In the genomic region with DNA sequence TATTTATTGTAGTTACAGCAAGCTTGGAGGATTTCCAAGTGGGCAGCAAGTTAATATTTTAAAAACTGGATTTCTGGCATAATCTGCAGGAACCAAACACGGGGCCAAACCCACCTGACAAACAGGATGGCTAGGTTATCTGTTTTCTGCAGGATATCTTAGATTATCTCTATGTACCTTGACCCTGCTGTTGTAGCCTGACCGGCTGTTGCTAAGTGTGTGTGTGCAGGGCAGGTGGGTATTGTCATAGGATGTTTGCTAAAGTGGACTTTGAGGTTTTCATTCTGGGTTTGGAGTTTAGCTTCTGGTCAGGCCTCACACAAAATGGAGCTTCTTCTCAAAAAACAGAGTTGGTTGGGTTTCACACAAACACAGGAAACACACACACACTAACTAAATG, we compare ENCODE assay signal across 25 mouse cellular contexts.
A peak's percentile ranks its signal among the peaks of the same experiment; 100 is the strongest.
DNase-seq lines count a peak whose midpoint lies in the region; ATAC-seq and TF ChIP-seq lines count a peak whose summit lies in the region.
"Had no signal": no experiment of that assay in that cellular context is flagged by ENCODE, and none has a peak within 500 bp of the region (broad histone marks: within the 10 kb centered on the region; RNA-seq: fewer than 3 reads in every experiment).

No protein-coding gene starts in this region.

- no peaks in the 10 kb centered on the region for H3K36me3 ChIP-seq in intestine, embryonic 15.5 days
- H3K36me3 ChIP-seq in intestine, postnatal 0 days (ENCODE audit: control insufficient read depth, insufficient read depth): no peaks in the 10 kb centered on the region
- no peaks in the 10 kb centered on the region for H3K36me3 ChIP-seq in liver, embryonic 12.5 days
- no peaks in the 10 kb centered on the region for H3K36me3 ChIP-seq in liver, embryonic 15.5 days (replicated peaks)
- no peaks in the 10 kb centered on the region for H3K36me3 ChIP-seq in kidney, embryonic 16.5 days (ENCODE audit: insufficient read depth, low read length)
- H3K36me3 ChIP-seq: embryonic facial prominence, embryonic 12.5 days; embryonic facial prominence, embryonic 15.5 days; heart, embryonic 12.5 days; heart, embryonic 15.5 days; hindbrain, embryonic 10.5 days; hindbrain, embryonic 13.5 days had no signal

- no peaks in the 10 kb centered on the region for H3K4me1 ChIP-seq in intestine, embryonic 15.5 days (replicated peaks)
- H3K4me1 ChIP-seq in intestine, postnatal 0 days (replicated peaks; ENCODE audit: control insufficient read depth, insufficient read depth, low read length): no peaks in the 10 kb centered on the region
- no peaks in the 10 kb centered on the region for H3K4me1 ChIP-seq in liver, embryonic 12.5 days
- no peaks in the 10 kb centered on the region for H3K4me1 ChIP-seq in liver, embryonic 15.5 days (replicated peaks)
- no peaks in the 10 kb centered on the region for H3K4me1 ChIP-seq in kidney, embryonic 16.5 days (ENCODE audit: insufficient read depth, low read length)
- H3K4me1 ChIP-seq: embryonic facial prominence, embryonic 12.5 days; embryonic facial prominence, embryonic 15.5 days; heart, embryonic 12.5 days; heart, embryonic 15.5 days; hindbrain, embryonic 10.5 days; hindbrain, embryonic 13.5 days had no signal

- WGBS in intestine, embryonic 15.5 days: 60% methylated on average over 2 of the region's 2 CpGs
- 28% methylated on average over 2 of the region's 2 CpGs for WGBS in intestine, postnatal 0 days
- 50% methylated on average over 2 of the region's 2 CpGs for WGBS in liver, embryonic 12.5 days (ENCODE audit: insufficient replicate concordance)
- WGBS in liver, embryonic 15.5 days (ENCODE audit: insufficient replicate concordance): 45% methylated on average over 2 of the region's 2 CpGs
- WGBS in kidney, embryonic 16.5 days: 75% methylated on average over 2 of the region's 2 CpGs

- H3K9me3 ChIP-seq in intestine, embryonic 15.5 days: no peaks in the 10 kb centered on the region
- no peaks in the 10 kb centered on the region for H3K9me3 ChIP-seq in intestine, postnatal 0 days (ENCODE audit: control insufficient read depth)
- no peaks in the 10 kb centered on the region for H3K9me3 ChIP-seq in liver, embryonic 12.5 days (replicated peaks)
- H3K9me3 ChIP-seq in liver, embryonic 15.5 days (replicated peaks): no peaks in the 10 kb centered on the region
- no peaks in the 10 kb centered on the region for H3K9me3 ChIP-seq in kidney, embryonic 16.5 days (ENCODE audit: low read length)
- H3K9me3 ChIP-seq: embryonic facial prominence, embryonic 12.5 days; embryonic facial prominence, embryonic 15.5 days; heart, embryonic 12.5 days; heart, embryonic 15.5 days; hindbrain, embryonic 10.5 days; hindbrain, embryonic 13.5 days had no signal

- no peak overlapping the region for H3K27ac ChIP-seq in intestine, embryonic 15.5 days
- no peak overlapping the region for H3K27ac ChIP-seq in intestine, postnatal 0 days (ENCODE audit: low read depth, low read length)
- H3K27ac ChIP-seq in liver, embryonic 12.5 days: no peak overlapping the region
- no peak overlapping the region for H3K27ac ChIP-seq in liver, embryonic 15.5 days (replicated peaks)
- no peak overlapping the region for H3K27ac ChIP-seq in kidney, embryonic 16.5 days (ENCODE audit: low read length)
- H3K27ac ChIP-seq: embryonic facial prominence, embryonic 12.5 days; embryonic facial prominence, embryonic 15.5 days; heart, embryonic 15.5 days; hindbrain, embryonic 10.5 days; hindbrain, embryonic 13.5 days had no signal

- no peaks in the 10 kb centered on the region for H3K27me3 ChIP-seq in intestine, embryonic 15.5 days (replicated peaks)
- no peaks in the 10 kb centered on the region for H3K27me3 ChIP-seq in intestine, postnatal 0 days (replicated peaks; ENCODE audit: control insufficient read depth, insufficient read depth, low read length)
- no peaks in the 10 kb centered on the region for H3K27me3 ChIP-seq in liver, embryonic 12.5 days (replicated peaks)
- H3K27me3 ChIP-seq in liver, embryonic 15.5 days: no peaks in the 10 kb centered on the region
- H3K27me3 ChIP-seq in kidney, embryonic 16.5 days (ENCODE audit: insufficient read depth, low read length): no peaks in the 10 kb centered on the region
- H3K27me3 ChIP-seq: embryonic facial prominence, embryonic 12.5 days; embryonic facial prominence, embryonic 15.5 days; heart, embryonic 12.5 days; heart, embryonic 15.5 days; hindbrain, embryonic 13.5 days had no signal

- no peak for TF ChIP-seq CTCF in intestine, postnatal 0 days (IDR thresholded peaks at IDR 0.05; ENCODE audit: low read depth)

- no peak overlapping the region for H3K4me2 ChIP-seq in intestine, embryonic 15.5 days (replicated peaks)
- H3K4me2 ChIP-seq in intestine, postnatal 0 days (replicated peaks; ENCODE audit: low read depth): no peak overlapping the region
- no peak overlapping the region for H3K4me2 ChIP-seq in liver, embryonic 12.5 days
- no peak overlapping the region for H3K4me2 ChIP-seq in liver, embryonic 15.5 days
- no peak overlapping the region for H3K4me2 ChIP-seq in kidney, embryonic 16.5 days (replicated peaks; ENCODE audit: low read depth, low read length)
- H3K4me2 ChIP-seq: embryonic facial prominence, embryonic 12.5 days; embryonic facial prominence, embryonic 15.5 days; heart, embryonic 12.5 days; heart, embryonic 15.5 days; hindbrain, embryonic 13.5 days had no signal

- H3K4me3 ChIP-seq in intestine, embryonic 15.5 days (replicated peaks): no peak overlapping the region
- no peak overlapping the region for H3K4me3 ChIP-seq in intestine, postnatal 0 days (ENCODE audit: low read depth, low read length)
- H3K4me3 ChIP-seq in liver, embryonic 12.5 days: no peak overlapping the region
- no peak overlapping the region for H3K4me3 ChIP-seq in liver, embryonic 15.5 days (replicated peaks)
- no peak overlapping the region for H3K4me3 ChIP-seq in kidney, embryonic 16.5 days (ENCODE audit: low read length)
- H3K4me3 ChIP-seq: embryonic facial prominence, embryonic 12.5 days; embryonic facial prominence, embryonic 15.5 days; heart, embryonic 12.5 days; heart, embryonic 15.5 days; hindbrain, embryonic 10.5 days; hindbrain, embryonic 13.5 days had no signal

- 0 out of 2 replicates have a peak, but pooled peaks have one; percentile 66 for ATAC-seq in intestine, embryonic 15.5 days
- ATAC-seq in intestine, postnatal 0 days: no peak
- peak; percentile 52; the same call in 1 of the 2 replicates for ATAC-seq in liver, embryonic 12.5 days
- ATAC-seq in liver, embryonic 15.5 days (ENCODE audit: insufficient read depth): 0 out of 2 replicates have a peak, but pooled peaks have one; percentile 49
- ATAC-seq in kidney, embryonic 16.5 days (ENCODE audit: low FRiP score, low TSS enrichment): no peak
- ATAC-seq: forebrain, embryonic 14.5 days; forebrain, postnatal 0 days had no signal

- DNase-seq in yolk sac, embryonic 10.5 days (ENCODE audit: low spot score): peak; percentile 66
- no peak for DNase-seq in left cerebral cortex, postnatal 25 days (ENCODE audit: low spot score in 2 of 2)
- no peak for DNase-seq in thymus, postnatal 4 days
- DNase-seq: adrenal gland, postnatal 10 days; adrenal gland, postnatal 36 days; cerebellum, adult 18-20 months; cerebellum, adult 9-10 months; cerebellum, postnatal 14 days; forebrain, postnatal 0 days; gastrocnemius, postnatal 25 days; heart, adult 18-20 months; heart, postnatal 10 days; heart, postnatal 36 days had no signal

- intact Hi-C loops in left cerebral cortex, postnatal 25 days (cut with DNase I): no loop called here

- H3K9ac ChIP-seq in intestine, embryonic 15.5 days: no peak overlapping the region
- no peak overlapping the region for H3K9ac ChIP-seq in intestine, postnatal 0 days (ENCODE audit: low read depth, low read length)
- no peak overlapping the region for H3K9ac ChIP-seq in liver, embryonic 12.5 days
- H3K9ac ChIP-seq in liver, embryonic 15.5 days: no peak overlapping the region
- H3K9ac ChIP-seq in kidney, embryonic 16.5 days (replicated peaks; ENCODE audit: low read length): no peak overlapping the region
- H3K9ac ChIP-seq: embryonic facial prominence, embryonic 12.5 days; embryonic facial prominence, embryonic 15.5 days; forebrain, postnatal 0 days; heart, embryonic 12.5 days; heart, embryonic 15.5 days; hindbrain, embryonic 13.5 days had no signal

Comparison
In these comparisons a context has a peak if more than half of its experiments do, and no peak if none do; other contexts are left out.
1. ATAC-seq: peak in intestine, embryonic 15.5 days (single experiment), liver, embryonic 12.5 days (single experiment) and liver, embryonic 15.5 days (single experiment); none in intestine, postnatal 0 days (single experiment) and kidney, embryonic 16.5 days (single experiment).